Comparison of ENCODE assay signal across 10 mouse cellular contexts in genomic region chr9:107260836-107261235, GRCm38 (mm10). TPM values are rescaled to one million over a fixed set of nuclear protein-coding genes. Genes with fewer than 3 reads are reported as not detected.
A peak's percentile ranks its signal among the peaks of the same experiment; 100 is the strongest.
DNase-seq lines count a peak whose midpoint lies in the region; ATAC-seq and TF ChIP-seq lines count a peak whose summit lies in the region.
"Had no signal": no experiment of that assay in that cellular context is flagged by ENCODE, and none has a peak within 500 bp of the region (broad histone marks: within the 10 kb centered on the region; RNA-seq: fewer than 3 reads in every experiment).

No protein-coding gene starts in this region.

- H3K9me3 ChIP-seq in hindbrain, embryonic 16.5 days (ENCODE audit: control insufficient read depth, low read length) = no peaks in the 10 kb centered on the region
- no peaks in the 10 kb centered on the region for H3K9me3 ChIP-seq in hindbrain, embryonic 14.5 days (ENCODE audit: control insufficient read depth, low read length)

- no peak for ATAC-seq in hindbrain, embryonic 16.5 days
- no peak for ATAC-seq in hindbrain, embryonic 14.5 days (ENCODE audit: low FRiP score)
- ATAC-seq in granulocyte monocyte progenitor cell, adult 5-6 weeks (replicated peaks; ENCODE audit: poor library complexity, severe bottlenecking) = peak; percentile 69

- H3K27ac ChIP-seq in cerebellum, adult 2 months (ENCODE audit: insufficient read depth, low read length) = peak overlapping the region; percentile 17; the same call in 1 of the 2 replicates
- peak overlapping the region; percentile 34; the same call in 1 of the 2 replicates for H3K27ac ChIP-seq in hindbrain, embryonic 16.5 days (ENCODE audit: low read depth, low read length)
- H3K27ac ChIP-seq in hindbrain, embryonic 14.5 days = no peak overlapping the region
- H3K27ac ChIP-seq: kidney, postnatal 0 days had no signal

- H3K4me2 ChIP-seq in hindbrain, embryonic 16.5 days (ENCODE audit: low read length) = no peak overlapping the region
- H3K4me2 ChIP-seq in hindbrain, embryonic 14.5 days (replicated peaks) = no peak overlapping the region
- H3K4me2 ChIP-seq: lung, embryonic 14.5 days had no signal

- no peaks in the 10 kb centered on the region for H3K27me3 ChIP-seq in cerebellum, adult 2 months (ENCODE audit: control insufficient read depth, insufficient read depth, low read length)
- no peaks in the 10 kb centered on the region for H3K27me3 ChIP-seq in hindbrain, embryonic 16.5 days (replicated peaks; ENCODE audit: control insufficient read depth, insufficient read depth, low read length)
- no peaks in the 10 kb centered on the region for H3K27me3 ChIP-seq in hindbrain, embryonic 14.5 days (ENCODE audit: control insufficient read depth, insufficient read depth, low read length)

- TF ChIP-seq POLR2A in cerebellum, adult 2 months (IDR thresholded peaks at IDR 0.05; ENCODE audit: borderline replicate concordance, insufficient read depth, low read length) = no peak

- H3K4me1 ChIP-seq in cerebellum, adult 2 months (ENCODE audit: control insufficient read depth, insufficient read depth, low read length) = peaks cover 43% of the 10 kb centered on the region
- H3K4me1 ChIP-seq in hindbrain, embryonic 16.5 days (ENCODE audit: control insufficient read depth, insufficient read depth, low read depth, low read length) = peaks cover 7% of the 10 kb centered on the region; the same call in 1 of the 2 replicates
- H3K4me1 ChIP-seq in hindbrain, embryonic 14.5 days (replicated peaks; ENCODE audit: control insufficient read depth, insufficient read depth, low read length) = 0 out of 2 replicates have a peak, but pooled peaks cover 3% of the 10 kb centered on the region

- WGBS in cerebellum, adult 2 months = 45% methylated on average over 8 of the region's 8 CpGs
- 67% methylated on average over 8 of the region's 8 CpGs for WGBS in hindbrain, embryonic 16.5 days
- WGBS in hindbrain, embryonic 14.5 days = 71% methylated on average over 8 of the region's 8 CpGs

- no peak for DNase-seq in cerebellum, adult 2 months
- DNase-seq in cerebellum, postnatal 36 days = no peak
- DNase-seq in hindbrain, embryonic 14.5 days (ENCODE audit: low spot score) = no peak
- DNase-seq in A20 (ENCODE audit: low read depth, low spot score) = peak; percentile 70
- no peak for DNase-seq in ovary, postnatal 14 days (ENCODE audit: low spot score)
- DNase-seq in layer of hippocampus, adult 9-10 months (ENCODE audit: low spot score) = no peak
- DNase-seq: lung, embryonic 14.5 days had no signal

- no peak for TF ChIP-seq CTCF in cerebellum, adult 2 months (IDR thresholded peaks at IDR 0.05; ENCODE audit: borderline replicate concordance, insufficient read depth, low read depth, low read length)

- peak overlapping the region; percentile 27; the same call in 1 of the 2 replicates for H3K9ac ChIP-seq in hindbrain, embryonic 16.5 days (ENCODE audit: low read depth, low read length)
- no peak overlapping the region for H3K9ac ChIP-seq in hindbrain, embryonic 14.5 days
- H3K9ac ChIP-seq: lung, embryonic 14.5 days had no signal

- no peaks in the 10 kb centered on the region for H3K36me3 ChIP-seq in hindbrain, embryonic 16.5 days (ENCODE audit: control insufficient read depth, insufficient read depth, low read length)
- H3K36me3 ChIP-seq in hindbrain, embryonic 14.5 days (replicated peaks; ENCODE audit: control insufficient read depth, insufficient read depth) = no peaks in the 10 kb centered on the region

- no peak overlapping the region for H3K4me3 ChIP-seq in cerebellum, adult 2 months (replicated peaks; ENCODE audit: insufficient read depth, low read depth, low read length)
- no peak overlapping the region for H3K4me3 ChIP-seq in hindbrain, embryonic 16.5 days (ENCODE audit: low read length)
- H3K4me3 ChIP-seq in hindbrain, embryonic 14.5 days (replicated peaks; ENCODE audit: low read length) = no peak overlapping the region

RNA-seq across cellular contexts. Expression of gene Mapkapk3, which starts 28.8 kb away (rescaled TPM):
- polyA plus RNA-seq in cerebellum, adult 2 months (2012; rRNA removed) = 10.5 and 11.7 TPM in 2 replicates
- polyA plus RNA-seq in hindbrain, embryonic 16.5 days (2015; fragmentation: Nextera tagmentation; extraction: Ambion mirVana) = 3.2 TPM in 2 replicates
- 1.9 and 2.3 TPM in 2 replicates for polyA plus RNA-seq in hindbrain, embryonic 14.5 days (2014; fragmentation: Nextera tagmentation; extraction: Ambion mirVana)
- total RNA-seq in granulocyte monocyte progenitor cell, adult 5-6 weeks (2014; fragmentation: Nextera tagmentation) = 186 and 231 TPM in 2 replicates
- total RNA-seq in granulocyte monocyte progenitor cell, adult 5-6 weeks (2017) = 191 and 207 TPM in 2 replicates

RNA-seq across cellular contexts. Expression of gene Dock3, which starts 29.1 kb away (rescaled TPM):
- 121 and 129 TPM in 2 replicates for polyA plus RNA-seq in cerebellum, adult 2 months (2012; rRNA removed)
- polyA plus RNA-seq in hindbrain, embryonic 16.5 days (2015; fragmentation: Nextera tagmentation; extraction: Ambion mirVana) = 14.4 and 15.7 TPM in 2 replicates
- 25.7 and 27.9 TPM in 2 replicates for polyA plus RNA-seq in hindbrain, embryonic 14.5 days (2014; fragmentation: Nextera tagmentation; extraction: Ambion mirVana)
- total RNA-seq in granulocyte monocyte progenitor cell, adult 5-6 weeks (2014; fragmentation: Nextera tagmentation) = 0.39 TPM in 1 of 2 replicates, not detected in the other
- total RNA-seq in granulocyte monocyte progenitor cell, adult 5-6 weeks (2017) = 0.05 and 0.17 TPM in 2 replicates

RNA-seq across cellular contexts. Expression of gene Cish, which starts 35.0 kb away (rescaled TPM):
- polyA plus RNA-seq in cerebellum, adult 2 months (2012; rRNA removed) = 4.1 and 4.3 TPM in 2 replicates
- 10.9 and 13.7 TPM in 2 replicates for polyA plus RNA-seq in hindbrain, embryonic 16.5 days (2015; fragmentation: Nextera tagmentation; extraction: Ambion mirVana)
- 6.0 and 6.7 TPM in 2 replicates for polyA plus RNA-seq in hindbrain, embryonic 14.5 days (2014; fragmentation: Nextera tagmentation; extraction: Ambion mirVana)
- total RNA-seq in granulocyte monocyte progenitor cell, adult 5-6 weeks (2014; fragmentation: Nextera tagmentation) = 0.24 and 18.2 TPM in 2 replicates
- 0.09 and 0.36 TPM in 2 replicates for total RNA-seq in granulocyte monocyte progenitor cell, adult 5-6 weeks (2017)
